Mouse (Mus musculus) lung, postnatal 0 days (tissue): Measurements from ENCODE around the gene Parn.

Experiments
- CTCF ChIP-seq: IDR thresholded peaks from 2 replicates; pipeline ENCODE4 v1.5.1; 2016; ENCODE audit warnings: antibody characterized with exemption, mild to moderate bottlenecking
- EP300 ChIP-seq: IDR thresholded peaks from 2 replicates; pipeline ENCODE4 v1.6.1; 2016; ENCODE audit warnings: antibody characterized with exemption, mild to moderate bottlenecking, control low read depth

DNA sequence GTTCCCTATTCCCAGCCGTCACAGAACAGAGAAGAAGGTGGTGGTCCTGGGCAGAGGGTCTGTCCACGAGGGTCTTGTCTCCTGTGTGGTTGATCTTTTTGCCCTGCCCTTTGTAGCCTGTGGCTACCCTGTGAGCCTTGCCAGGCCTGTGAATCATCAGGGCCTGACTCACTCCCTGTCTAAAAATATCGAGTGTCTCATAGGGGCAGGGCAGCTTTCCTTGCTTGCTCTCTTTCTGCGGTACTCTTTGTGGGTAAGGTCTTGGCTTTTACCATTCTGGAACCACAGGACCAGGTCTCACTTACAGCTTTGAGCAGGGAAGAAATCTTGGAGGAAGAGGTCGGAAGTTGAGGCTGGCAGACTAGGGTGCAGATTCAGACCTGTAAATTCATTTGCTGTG is 162.9 kb downstream of the Parn start:
- no peak for TF ChIP-seq CTCF
- no peak for TF ChIP-seq EP300
